Mouse (Mus musculus): ENCODE data around the gene Mpst.

GRCm38 (mm10) chr15:78452929-78453328, 46.7 kb downstream of the Mpst start:
- TF ChIP-seq CTCF (conservative IDR thresholded peaks at IDR 0.05; ENCODE audit: low read length), result no peak
- TF ChIP-seq NANOG (IDR thresholded peaks at IDR 0.05; ENCODE audit: borderline replicate concordance, low read length), result no peak

Measured in E14TG2a.4 (cell line).